Mouse (Mus musculus) ES-E14 (cell line): ENCODE measurements around the gene Pla2g15. TPM values are rescaled to one million over a fixed set of nuclear protein-coding genes. Genes with fewer than 3 reads are reported as not detected.
A peak's percentile ranks its signal among the peaks of the same experiment; 100 is the strongest.

Experiments used
- DNase-seq: peaks from one replicate; pipeline ENCODE4 v3.0.0-alpha.2; 2013; ENCODE audit warnings: low read depth, low spot score
- H3K27ac ChIP-seq: 2 replicates; pipeline ENCODE4 v1.5.1; 2012; ENCODE audit warnings: low read depth, mild to moderate bottlenecking, low read length, moderate library complexity, mixed read lengths; ENCODE audit not compliant: poor library complexity, insufficient read depth, severe bottlenecking
- H3K36me3 ChIP-seq: 2 replicates; pipeline ENCODE4 v1.6.1; 2012; ENCODE audit warnings: mild to moderate bottlenecking, low read length, moderate library complexity, mixed read lengths; ENCODE audit not compliant: control insufficient read depth, poor library complexity, insufficient read depth, severe bottlenecking
- H3K4me1 ChIP-seq, 2 experiments: fragments of 150-350 bp in 1 of 2; sonication (generic) in 1 of 2; 2 replicates each; pipeline ENCODE4 v1.6.1; 2012; ENCODE audit warnings: low read length in 2 of 2, mild to moderate bottlenecking in 1 of 2, mixed read lengths in 1 of 2; ENCODE audit not compliant: control insufficient read depth in 2 of 2, insufficient read depth in 2 of 2, poor library complexity in 1 of 2
- H3K4me3 ChIP-seq, 2 experiments: fragments of 150-350 bp in 1 of 2; sonication (generic) in 1 of 2; 2 replicates each; pipeline ENCODE4 v1.5.1; 2012; ENCODE audit warnings: low read length in 2 of 2, low read depth in 1 of 2, mild to moderate bottlenecking in 1 of 2, mixed read lengths in 1 of 2; ENCODE audit not compliant: insufficient read depth in 1 of 2, poor library complexity in 1 of 2, severe bottlenecking in 1 of 2
- H3K9ac ChIP-seq: 2 replicates; pipeline ENCODE4 v1.6.1; 2012; ENCODE audit warnings: low read depth, mild to moderate bottlenecking, low read length, mixed read lengths; ENCODE audit not compliant: poor library complexity, insufficient read depth, severe bottlenecking
- H3K9me3 ChIP-seq: fragments of 150-350 bp; sonication (generic); 2 replicates; pipeline ENCODE4 v1.6.1; 2012; ENCODE audit warnings: low read depth, mild to moderate bottlenecking, low read length; ENCODE audit not compliant: control insufficient read depth, insufficient read depth
- CHD2 ChIP-seq: IDR thresholded peaks from 2 replicates; pipeline ENCODE4 v1.6.1; 2014; ENCODE audit warnings: mild to moderate bottlenecking, low read depth, low read length, inconsistent platforms
- HCFC1 ChIP-seq: IDR thresholded peaks from 2 replicates; pipeline ENCODE4 v1.6.1; 2012; ENCODE audit warnings: low read length, inconsistent platforms, borderline replicate concordance; ENCODE audit not compliant: insufficient read depth
- MAFK ChIP-seq: IDR thresholded peaks from 2 replicates; pipeline ENCODE4 v1.6.1; 2014; ENCODE audit warnings: mild to moderate bottlenecking, low read depth, low read length, inconsistent platforms; ENCODE audit not compliant: insufficient read depth
- ZC3H11A ChIP-seq: IDR thresholded peaks from 2 replicates; pipeline ENCODE4 v1.6.1; 2012; ENCODE audit warnings: low read depth, mild to moderate bottlenecking, inconsistent platforms, low read length, borderline replicate concordance
- ZNF384 ChIP-seq: IDR thresholded peaks from 2 replicates; pipeline ENCODE4 v1.6.1; 2012; ENCODE audit warnings: low read depth, low read length, inconsistent platforms
- in situ Hi-C, 2 experiments: fragments of 600-800 bp; cut with MboI; formaldehyde crosslinking; loops; one replicate each; pipeline ENCODE4 v1.15.1; 2025; ENCODE audit warnings: low sequenced_read_pairs in 2 of 2, inconsistent platforms in 1 of 2; ENCODE audit not compliant: unreplicated experiment in 2 of 2
- total RNA-seq: library from RNA; depleted of rRNA; stranded (reverse); fragments of 300-350 nt; gene quantifications from 2 replicates; pipeline ENCODE4 v1.2.3, GENCODE M21; 2012

Gene Pla2g15
- total RNA-seq, 1 experiment, result 26.0 TPM

GRCm38 (mm10) chr8:106151041-106151440, 842 bp downstream of the Pla2g15 start:
- Histone ChIP-seq H3K4me1 (peaks cover 0 to 3% of the 10 kb centered on the region in 2 experiments; a peak in 1 of 4 replicates), H3K9me3 (no peaks in the 10 kb centered on the region), H3K9ac (peak overlapping the region; percentile 68), H3K4me3 (peak overlapping the region; percentile 70 to 75), H3K36me3 (peaks cover 2% of the 10 kb centered on the region; the same call in 1 of the 2 replicates), H3K27ac (no peak overlapping the region)
- TF ChIP-seq MAFK (no peak), HCFC1 (no peak), ZC3H11A (no peak), CHD2 (no peak), ZNF384 (no peak)
- in situ Hi-C loops, result no loop called here
- DNase-seq, result no peak

- H3K4me1 ChIP-seq, result peaks cover 0 to 3% of the 10 kb centered on the region in 2 experiments; a peak in 1 of 4 replicates
- in situ Hi-C loops, result no loop called here
- peaks cover 2% of the 10 kb centered on the region; the same call in 1 of the 2 replicates for H3K36me3 ChIP-seq
- no peak overlapping the region for H3K4me3 ChIP-seq
- DNase-seq, result no peak
- H3K9me3 ChIP-seq, result no peaks in the 10 kb centered on the region
- TF ChIP-seq MAFK (no peak), ZNF384 (no peak), ZC3H11A (no peak), CHD2 (no peak), HCFC1 (no peak)
- H3K9ac ChIP-seq, result no peak overlapping the region
- H3K27ac ChIP-seq, result no peak overlapping the region
Measured at GRCm38 (mm10) chr8:106152876-106153275, 2.7 kb downstream of the Pla2g15 start.

- Histone ChIP-seq H3K4me1 (peaks cover 0 to 18% of the 10 kb centered on the region in 2 experiments; a peak in 3 of 4 replicates), H3K27ac (no peak overlapping the region), H3K4me3 (no peak overlapping the region), H3K9ac (no peak overlapping the region), H3K36me3 (peaks cover 10% of the 10 kb centered on the region; the same call in 1 of the 2 replicates), H3K9me3 (no peaks in the 10 kb centered on the region)
- in situ Hi-C loops, result no loop called here
- DNase-seq, result no peak
- TF ChIP-seq ZC3H11A, result no peak
- no peak for TF ChIP-seq ZNF384
- TF ChIP-seq CHD2, result no peak
- no peak for TF ChIP-seq HCFC1
- TF ChIP-seq MAFK, result no peak
Measured at GRCm38 (mm10) chr8:106157419-106157818, 7.2 kb downstream of the Pla2g15 start.

GRCm38 (mm10) chr8:106158381-106158780, 8.2 kb downstream of the Pla2g15 start:
- H3K4me3 ChIP-seq, result no peak overlapping the region
- peaks cover 19% of the 10 kb centered on the region for H3K36me3 ChIP-seq
- H3K27ac ChIP-seq, result no peak overlapping the region
- H3K9ac ChIP-seq, result no peak overlapping the region
- in situ Hi-C loops, result no loop called here
- TF ChIP-seq HCFC1 (no peak), CHD2 (no peak), ZNF384 (no peak), MAFK (no peak), ZC3H11A (no peak)
- H3K9me3 ChIP-seq, result no peaks in the 10 kb centered on the region
- no peak for DNase-seq
- peaks cover 0 to 18% of the 10 kb centered on the region in 2 experiments; a peak in 3 of 4 replicates for H3K4me1 ChIP-seq

GRCm38 (mm10) chr8:106159876-106160275, 9.7 kb downstream of the Pla2g15 start:
- Histone ChIP-seq H3K4me3 (no peak overlapping the region), H3K36me3 (peaks cover 27% of the 10 kb centered on the region), H3K9me3 (no peaks in the 10 kb centered on the region), H3K27ac (peak overlapping the region; percentile 65), H3K9ac (no peak overlapping the region), H3K4me1 (peaks cover 0 to 18% of the 10 kb centered on the region in 2 experiments; a peak in 3 of 4 replicates)
- in situ Hi-C loops, result no loop called here
- no peak for DNase-seq
- no peak for TF ChIP-seq ZC3H11A
- no peak for TF ChIP-seq HCFC1
- TF ChIP-seq MAFK, result no peak
- no peak for TF ChIP-seq CHD2
- TF ChIP-seq ZNF384, result no peak
